Mouse (Mus musculus): ENCODE measurements around the gene Grik3. TPM values are rescaled to one million over a fixed set of nuclear protein-coding genes. Genes with fewer than 3 reads are reported as not detected.

Gene Grik3
- polyA plus RNA-seq (2015; fragmentation: Nextera tagmentation; extraction: Ambion mirVana): 0.01 TPM in 1 of 2 replicates, not detected in the other

DNA sequence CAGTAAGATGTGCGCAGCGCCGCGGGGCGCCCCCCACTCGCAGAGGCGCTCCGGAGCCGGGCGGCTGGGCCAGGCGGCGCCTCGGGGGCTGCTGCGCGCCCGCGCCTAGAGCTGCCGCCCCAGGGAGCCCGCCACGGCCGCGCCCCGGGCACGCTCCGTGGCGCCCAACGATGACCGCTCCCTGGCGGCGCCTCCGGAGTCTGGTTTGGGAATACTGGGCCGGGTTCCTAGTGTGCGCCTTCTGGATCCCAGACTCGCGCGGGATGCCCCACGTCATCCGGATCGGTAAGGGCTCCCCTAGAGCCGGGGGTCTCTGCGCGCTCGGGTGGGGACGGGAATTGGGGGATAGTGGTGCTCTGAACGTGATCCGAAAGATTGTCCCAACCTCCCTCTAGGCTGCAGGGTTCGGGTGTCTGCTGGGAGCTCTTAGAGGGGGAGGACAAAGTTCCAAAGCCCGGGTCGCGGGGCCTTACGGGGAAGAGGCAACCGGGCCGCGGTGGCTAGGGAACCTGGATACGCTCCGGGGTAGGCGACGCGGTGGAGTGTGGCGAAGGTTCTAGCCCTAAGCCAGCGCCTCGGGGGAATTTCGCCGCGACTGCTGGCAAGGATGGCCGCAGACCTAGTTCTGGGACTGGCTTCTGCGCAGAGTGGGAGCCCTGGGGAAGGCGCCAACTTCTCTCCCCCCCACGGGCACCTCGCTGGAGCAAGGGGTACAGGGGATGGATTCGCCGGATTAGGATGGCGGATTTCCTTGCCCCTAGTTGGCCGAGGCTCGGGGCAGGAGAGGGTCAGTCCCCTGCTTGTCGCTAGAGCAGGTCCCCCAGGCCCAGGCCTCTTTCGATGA, at the start of gene Grik3:
Gene Grik3 (plus strand): TSS at position 40 of the 844 bp plus-strand sequence.
- Histone ChIP-seq H3K4me2 (ENCODE audit: low read depth, low read length) (no peak within 1 kb of the TSS), H3K27ac (ENCODE audit: low read depth) (no peak within 1 kb of the TSS), H3K4me3 (ENCODE audit: low read depth, low read length) (no peak within 1 kb of the TSS), H3K9ac (replicated peaks) (no peak within 1 kb of the TSS), H3K36me3 (replicated peaks; ENCODE audit: insufficient read depth, low read length) (no peaks in the 10 kb centered on the region), H3K4me1 (ENCODE audit: insufficient read depth) (no peaks in the 10 kb centered on the region), H3K27me3 (ENCODE audit: insufficient read depth, low read length) (peaks cover 78% of the 10 kb centered on the region), H3K9me3 (ENCODE audit: low read length) (no peaks in the 10 kb centered on the region)
- ATAC-seq (no peak), DNase-seq (no peak)
- 2% methylated on average over 55 of the region's 77 CpGs for WGBS (ENCODE audit: insufficient replicate concordance)
- TF ChIP-seq EP300 (IDR thresholded peaks at IDR 0.05; ENCODE audit: low read depth) (no peak), CTCF (IDR thresholded peaks at IDR 0.05; ENCODE audit: low read depth) (no peak)

DNA sequence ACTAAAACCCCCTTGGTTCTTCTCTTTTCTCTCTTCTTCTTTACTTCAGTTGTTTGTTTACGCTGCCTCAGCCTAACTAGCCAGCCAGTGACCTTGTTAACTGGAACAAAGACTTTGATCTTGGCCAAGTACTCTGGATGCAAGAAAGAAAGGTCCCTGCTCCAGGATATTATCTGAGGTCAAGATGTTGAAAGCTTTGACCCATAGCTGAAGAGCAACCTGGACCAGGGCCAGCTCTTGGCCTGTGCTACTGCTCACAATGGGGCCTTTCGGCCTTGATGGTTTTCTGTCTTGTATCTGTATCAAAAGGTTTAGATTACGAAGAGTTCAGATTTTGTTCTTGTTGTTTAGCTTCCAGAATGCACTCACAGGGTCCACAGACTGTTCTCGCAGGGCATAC, 48.7 kb upstream of the Grik3 start:
- no peak overlapping the region for H3K9ac ChIP-seq (replicated peaks)
- no peak for ATAC-seq
- 67% methylated on average over 4 of the region's 4 CpGs for WGBS (ENCODE audit: insufficient replicate concordance)
- no peak for DNase-seq
- no peaks in the 10 kb centered on the region for H3K4me1 ChIP-seq (ENCODE audit: insufficient read depth)
- no peaks in the 10 kb centered on the region for H3K27me3 ChIP-seq (ENCODE audit: insufficient read depth, low read length)
- no peak overlapping the region for H3K4me2 ChIP-seq (ENCODE audit: low read depth, low read length)
- no peaks in the 10 kb centered on the region for H3K36me3 ChIP-seq (replicated peaks; ENCODE audit: insufficient read depth, low read length)
- H3K4me3 ChIP-seq (ENCODE audit: low read depth, low read length): no peak overlapping the region
- TF ChIP-seq CTCF (IDR thresholded peaks at IDR 0.05; ENCODE audit: low read depth) (no peak), EP300 (IDR thresholded peaks at IDR 0.05; ENCODE audit: low read depth) (no peak)
- H3K27ac ChIP-seq (ENCODE audit: low read depth): no peak overlapping the region
- no peaks in the 10 kb centered on the region for H3K9me3 ChIP-seq (ENCODE audit: low read length)

GRCm38 (mm10) chr4:125444366-125444765, 46.1 kb upstream of the Grik3 start:
- Histone ChIP-seq H3K4me2 (ENCODE audit: low read depth, low read length) (no peak overlapping the region), H3K4me1 (ENCODE audit: insufficient read depth) (no peaks in the 10 kb centered on the region), H3K4me3 (ENCODE audit: low read depth, low read length) (no peak overlapping the region), H3K36me3 (replicated peaks; ENCODE audit: insufficient read depth, low read length) (no peaks in the 10 kb centered on the region), H3K9ac (replicated peaks) (no peak overlapping the region), H3K27ac (ENCODE audit: low read depth) (no peak overlapping the region), H3K27me3 (ENCODE audit: insufficient read depth, low read length) (no peaks in the 10 kb centered on the region), H3K9me3 (ENCODE audit: low read length) (no peaks in the 10 kb centered on the region)
- 73% methylated on average over 7 of the region's 7 CpGs for WGBS (ENCODE audit: insufficient replicate concordance)
- DNase-seq (no peak), ATAC-seq (no peak)
- TF ChIP-seq CTCF (IDR thresholded peaks at IDR 0.05; ENCODE audit: low read depth) (no peak), EP300 (IDR thresholded peaks at IDR 0.05; ENCODE audit: low read depth) (no peak)

DNA sequence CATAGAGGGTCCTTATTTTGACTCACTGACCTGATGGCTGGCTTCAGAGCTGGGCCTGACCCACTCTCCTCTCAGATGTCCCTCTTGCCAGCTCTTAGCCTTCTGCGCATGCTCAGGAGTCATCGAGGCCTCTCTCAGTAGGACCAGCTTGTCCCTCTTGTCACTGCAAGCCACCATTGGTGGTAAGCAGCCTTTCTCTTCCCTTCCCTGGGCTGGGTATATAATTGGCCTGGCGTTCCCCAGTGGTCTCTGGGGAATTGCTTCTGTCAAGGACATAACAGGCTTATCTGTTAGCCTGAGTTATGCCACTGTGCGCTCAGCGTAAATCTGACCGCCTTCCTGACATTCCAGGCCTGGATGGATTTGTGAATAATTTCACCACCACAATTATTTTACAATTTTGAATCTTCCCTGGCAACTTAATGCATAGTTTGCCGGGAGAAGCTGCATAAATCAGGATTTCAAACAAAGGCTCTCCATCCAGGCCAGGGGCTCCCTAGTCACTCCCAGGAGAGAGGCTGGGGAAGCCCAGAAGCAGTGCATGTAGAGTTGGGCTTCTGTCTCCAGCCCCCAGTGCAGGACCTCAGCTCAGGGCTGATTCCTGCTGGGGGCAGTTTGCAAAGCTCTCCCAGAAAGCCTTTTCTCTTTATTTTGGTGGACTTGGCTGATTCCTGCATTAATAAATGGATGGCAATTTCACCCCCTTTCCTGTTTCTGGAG, 39.7 kb upstream of the Grik3 start:
- ATAC-seq (no peak), DNase-seq (no peak)
- Histone ChIP-seq H3K27me3 (ENCODE audit: insufficient read depth, low read length) (no peaks in the 10 kb centered on the region), H3K4me2 (ENCODE audit: low read depth, low read length) (no peak overlapping the region), H3K9me3 (ENCODE audit: low read length) (no peaks in the 10 kb centered on the region), H3K4me1 (ENCODE audit: insufficient read depth) (no peaks in the 10 kb centered on the region), H3K27ac (ENCODE audit: low read depth) (no peak overlapping the region), H3K36me3 (replicated peaks; ENCODE audit: insufficient read depth, low read length) (no peaks in the 10 kb centered on the region), H3K9ac (replicated peaks) (no peak overlapping the region), H3K4me3 (ENCODE audit: low read depth, low read length) (no peak overlapping the region)
- TF ChIP-seq EP300 (IDR thresholded peaks at IDR 0.05; ENCODE audit: low read depth): no peak
- TF ChIP-seq CTCF (IDR thresholded peaks at IDR 0.05; ENCODE audit: low read depth): no peak
- WGBS (ENCODE audit: insufficient replicate concordance): 69% methylated on average over 7 of the region's 7 CpGs

GRCm38 (mm10) chr4:125451821-125452220, 38.7 kb upstream of the Grik3 start:
- Histone ChIP-seq H3K4me1 (ENCODE audit: insufficient read depth) (no peaks in the 10 kb centered on the region), H3K9me3 (ENCODE audit: low read length) (no peaks in the 10 kb centered on the region), H3K27me3 (ENCODE audit: insufficient read depth, low read length) (no peaks in the 10 kb centered on the region), H3K4me3 (ENCODE audit: low read depth, low read length) (no peak overlapping the region), H3K27ac (ENCODE audit: low read depth) (no peak overlapping the region), H3K9ac (replicated peaks) (no peak overlapping the region), H3K36me3 (replicated peaks; ENCODE audit: insufficient read depth, low read length) (no peaks in the 10 kb centered on the region), H3K4me2 (ENCODE audit: low read depth, low read length) (no peak overlapping the region)
- 27% methylated on average over 6 of the region's 6 CpGs for WGBS (ENCODE audit: insufficient replicate concordance)
- ATAC-seq (no peak), DNase-seq (no peak)
- TF ChIP-seq EP300 (IDR thresholded peaks at IDR 0.05; ENCODE audit: low read depth) (no peak), CTCF (IDR thresholded peaks at IDR 0.05; ENCODE audit: low read depth) (no peak)

- no peak for DNase-seq
Observed at GRCm38 (mm10) chr4:125456506-125456905, 34.0 kb upstream of the Grik3 start.

More at GRCm38 (mm10) chr4:125456506-125456905, 34.0 kb upstream of the Grik3 start:
- no peaks in the 10 kb centered on the region for H3K9me3 ChIP-seq (ENCODE audit: low read length)
- H3K36me3 ChIP-seq (replicated peaks; ENCODE audit: insufficient read depth, low read length): no peaks in the 10 kb centered on the region
- whole genome bisulfite sequencing (ENCODE audit: insufficient replicate concordance): 56% methylated on average over 5 of the region's 5 CpGs
- ATAC-seq: no peak
- H3K4me3 ChIP-seq (ENCODE audit: low read depth, low read length): no peak overlapping the region
- no peaks in the 10 kb centered on the region for H3K27me3 ChIP-seq (ENCODE audit: insufficient read depth, low read length)
- TF ChIP-seq CTCF (IDR thresholded peaks at IDR 0.05; ENCODE audit: low read depth) (no peak), EP300 (IDR thresholded peaks at IDR 0.05; ENCODE audit: low read depth) (no peak)
- no peaks in the 10 kb centered on the region for H3K4me1 ChIP-seq (ENCODE audit: insufficient read depth)
- no peak overlapping the region for H3K4me2 ChIP-seq (ENCODE audit: low read depth, low read length)
- no peak overlapping the region for H3K9ac ChIP-seq (replicated peaks)
- no peak overlapping the region for H3K27ac ChIP-seq (ENCODE audit: low read depth)
